Mouse (Mus musculus) forebrain, embryonic 15.5 days (tissue): Measurements from ENCODE around the gene Zc3h12b. TPM values are rescaled to one million over a fixed set of nuclear protein-coding genes. Genes with fewer than 3 reads are reported as not detected.

Experiments
- ATAC-seq: fragments of 200-750 bp; cut with Nextera tagmentation; replicated peaks from 2 replicates; pipeline ENCODE4 v1.8.0; 2017; ENCODE audit warnings: mild to moderate bottlenecking, moderate TSS enrichment, moderate library complexity
- H3K27ac ChIP-seq: fragments of 300-500 bp; sonication (generic); replicated peaks from 2 replicates; pipeline ENCODE4 v1.5.1; 2015; ENCODE audit warnings: mild to moderate bottlenecking, inconsistent platforms
- H3K27me3 ChIP-seq: fragments of 300-500 bp; sonication (generic); 2 replicates; pipeline ENCODE4 v1.6.1; 2015; ENCODE audit warnings: inconsistent platforms
- H3K36me3 ChIP-seq: fragments of 300-500 bp; sonication (generic); 2 replicates; pipeline ENCODE4 v1.6.1; 2015; ENCODE audit warnings: mild to moderate bottlenecking, inconsistent platforms
- H3K4me1 ChIP-seq: fragments of 300-500 bp; sonication (generic); 2 replicates; pipeline ENCODE4 v1.6.1; 2015; ENCODE audit warnings: inconsistent platforms
- H3K4me2 ChIP-seq: fragments of 300-500 bp; sonication (generic); replicated peaks from 2 replicates; pipeline ENCODE4 v1.6.1; 2015; ENCODE audit warnings: mild to moderate bottlenecking, inconsistent platforms
- H3K4me3 ChIP-seq: fragments of 300-500 bp; sonication (generic); 2 replicates; pipeline ENCODE4 v1.5.1; 2015; ENCODE audit warnings: mild to moderate bottlenecking, inconsistent platforms
- H3K9ac ChIP-seq: fragments of 300-500 bp; sonication (generic); replicated peaks from 2 replicates; pipeline ENCODE4 v1.6.1; 2015; ENCODE audit warnings: mild to moderate bottlenecking, inconsistent platforms
- H3K9me3 ChIP-seq: fragments of 300-500 bp; sonication (generic); 2 replicates; pipeline ENCODE4 v1.6.1; 2016; ENCODE audit warnings: inconsistent platforms
- WGBS: fragments of 180-500 bp; shearing (Covaris S2); methylation state at CpG from one replicate; pipeline ENCODE4 v1.1.7; 2015; ENCODE audit warnings: mixed read lengths; 5-methylcytosine and 5-hydroxymethylcytosine counted together
- polyA plus RNA-seq: library from polyadenylated mRNA; unstranded; fragments of >200 nt; fragmentation: Nextera tagmentation; extraction: Ambion mirVana; gene quantifications from 2 replicates; pipeline ENCODE4 v1.2.1, GENCODE M21; 2015

The Zc3h12b gene
- 2.6 and 2.7 TPM in 2 replicates for polyA plus RNA-seq

GRCm38 (mm10) chrX:95711227-95712111, at the start of gene Zc3h12b:
Zc3h12b (plus strand) TSS chrX:95711678.
- ATAC-seq = peak; percentile 100
- Histone ChIP-seq H3K4me3 (peak within 1 kb of the TSS; percentile 54), H3K9me3 (no peaks in the 10 kb centered on the region), H3K9ac (peak within 1 kb of the TSS; percentile 39), H3K27ac (peak within 1 kb of the TSS; percentile 76), H3K4me2 (peak within 1 kb of the TSS; percentile 42), H3K36me3 (no peaks in the 10 kb centered on the region), H3K4me1 (no peaks in the 10 kb centered on the region), H3K27me3 (no peaks in the 10 kb centered on the region)
- WGBS = 17% methylated on average over 44 of the region's 46 CpGs

GRCm38 (mm10) chrX:95682206-95682605, 29.3 kb upstream of the Zc3h12b start:
- WGBS = 95% methylated on average over 1 of the region's 1 CpGs
- H3K4me3 ChIP-seq = no peak overlapping the region
- no peak for ATAC-seq
- no peaks in the 10 kb centered on the region for H3K9me3 ChIP-seq
- no peak overlapping the region for H3K9ac ChIP-seq
- no peaks in the 10 kb centered on the region for H3K4me1 ChIP-seq
- H3K36me3 ChIP-seq = no peaks in the 10 kb centered on the region
- no peaks in the 10 kb centered on the region for H3K27me3 ChIP-seq
- no peak overlapping the region for H3K27ac ChIP-seq
- no peak overlapping the region for H3K4me2 ChIP-seq

DNA sequence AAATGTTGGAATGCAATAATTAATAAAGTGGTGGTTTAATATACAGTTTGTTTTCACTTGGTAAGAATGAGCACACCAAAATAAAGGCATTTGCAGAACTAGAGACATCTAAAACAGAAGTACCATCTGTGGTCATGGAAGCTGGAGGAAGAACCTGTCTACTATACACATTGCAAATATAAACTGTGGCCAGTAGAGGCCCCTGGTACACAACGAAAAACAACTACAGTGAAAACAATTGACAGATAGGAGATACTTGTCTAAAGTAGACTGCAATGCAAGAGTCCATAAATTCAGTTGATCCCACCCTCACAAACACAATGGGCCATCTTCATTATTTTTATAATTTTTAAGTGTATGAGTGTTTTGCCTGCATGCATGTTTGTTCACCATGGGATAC, 24.4 kb upstream of the Zc3h12b start:
- H3K27ac ChIP-seq = no peak overlapping the region
- no peak overlapping the region for H3K4me2 ChIP-seq
- H3K4me3 ChIP-seq = no peak overlapping the region
- H3K27me3 ChIP-seq = no peaks in the 10 kb centered on the region
- ATAC-seq = no peak
- no peaks in the 10 kb centered on the region for H3K4me1 ChIP-seq
- H3K9me3 ChIP-seq = no peaks in the 10 kb centered on the region
- 58% methylated on average over 1 of the region's 1 CpGs for WGBS
- no peaks in the 10 kb centered on the region for H3K36me3 ChIP-seq
- no peak overlapping the region for H3K9ac ChIP-seq

GRCm38 (mm10) chrX:95738253-95738652, 26.8 kb downstream of the Zc3h12b start:
- WGBS = 46% methylated on average over 2 of the region's 2 CpGs
- Histone ChIP-seq H3K27ac (no peak overlapping the region), H3K4me1 (no peaks in the 10 kb centered on the region), H3K4me3 (no peak overlapping the region), H3K4me2 (no peak overlapping the region), H3K27me3 (no peaks in the 10 kb centered on the region), H3K9me3 (no peaks in the 10 kb centered on the region), H3K36me3 (no peaks in the 10 kb centered on the region), H3K9ac (no peak overlapping the region)
- no peak for ATAC-seq

DNA sequence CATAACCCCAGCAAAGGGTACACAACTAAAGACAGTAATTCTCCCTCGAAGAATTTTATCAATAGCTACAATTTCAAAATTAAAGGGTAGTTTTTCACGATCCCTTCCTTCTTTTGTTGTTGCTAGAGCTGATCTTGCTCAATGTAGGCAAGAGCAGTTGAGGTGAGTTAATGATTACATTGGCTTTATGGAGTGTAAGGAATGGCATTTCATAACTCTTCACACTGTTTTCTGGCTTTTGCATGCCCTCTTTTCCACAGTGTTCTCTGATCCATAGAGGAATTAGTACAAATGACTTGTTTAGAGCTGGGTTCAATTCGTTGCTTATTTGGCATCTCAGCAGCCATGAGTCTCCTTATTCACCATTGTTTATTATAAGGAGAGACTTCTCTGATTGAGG, 84.4 kb downstream of the Zc3h12b start:
- Histone ChIP-seq H3K4me1 (no peaks in the 10 kb centered on the region), H3K36me3 (no peaks in the 10 kb centered on the region), H3K27ac (no peak overlapping the region), H3K4me3 (no peak overlapping the region), H3K27me3 (no peaks in the 10 kb centered on the region), H3K9me3 (no peaks in the 10 kb centered on the region), H3K9ac (no peak overlapping the region), H3K4me2 (no peak overlapping the region)
- no peak for ATAC-seq
- 87% methylated on average over 3 of the region's 3 CpGs for WGBS

- WGBS = 85% methylated on average over 1 of the region's 1 CpGs
- Histone ChIP-seq H3K27me3 (no peaks in the 10 kb centered on the region), H3K9me3 (no peaks in the 10 kb centered on the region), H3K4me2 (no peak overlapping the region), H3K4me1 (no peaks in the 10 kb centered on the region), H3K4me3 (no peak overlapping the region), H3K9ac (no peak overlapping the region), H3K27ac (no peak overlapping the region), H3K36me3 (no peaks in the 10 kb centered on the region)
- no peak for ATAC-seq
Measured at GRCm38 (mm10) chrX:95801790-95802189, 90.3 kb downstream of the Zc3h12b start.

DNA sequence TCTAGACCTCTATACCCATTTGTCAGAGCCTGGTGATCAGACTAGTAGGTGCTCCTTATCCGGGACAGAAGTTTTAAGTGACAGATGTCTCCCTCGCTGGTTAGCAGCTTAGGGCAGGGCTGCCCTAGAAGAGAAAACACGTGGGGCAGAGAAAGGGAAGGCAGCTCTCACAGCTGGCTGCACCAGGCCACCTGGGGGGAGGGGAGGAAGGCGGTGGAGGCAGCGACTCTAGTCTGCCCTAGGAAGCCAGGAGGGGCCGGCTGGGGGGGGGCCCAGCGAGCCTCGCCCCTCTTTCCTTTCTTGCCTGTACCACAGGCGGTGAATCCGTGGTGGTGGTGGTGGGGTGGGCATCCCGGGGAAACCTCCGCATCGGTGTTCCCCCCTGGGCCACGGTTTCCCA, 141.3 kb downstream of the Zc3h12b start:
- Histone ChIP-seq H3K9me3 (no peaks in the 10 kb centered on the region), H3K36me3 (no peaks in the 10 kb centered on the region), H3K9ac (no peak overlapping the region), H3K27ac (no peak overlapping the region), H3K4me2 (no peak overlapping the region), H3K4me1 (no peaks in the 10 kb centered on the region), H3K27me3 (no peaks in the 10 kb centered on the region), H3K4me3 (no peak overlapping the region)
- 72% methylated on average over 14 of the region's 14 CpGs for WGBS
- no peak for ATAC-seq

DNA sequence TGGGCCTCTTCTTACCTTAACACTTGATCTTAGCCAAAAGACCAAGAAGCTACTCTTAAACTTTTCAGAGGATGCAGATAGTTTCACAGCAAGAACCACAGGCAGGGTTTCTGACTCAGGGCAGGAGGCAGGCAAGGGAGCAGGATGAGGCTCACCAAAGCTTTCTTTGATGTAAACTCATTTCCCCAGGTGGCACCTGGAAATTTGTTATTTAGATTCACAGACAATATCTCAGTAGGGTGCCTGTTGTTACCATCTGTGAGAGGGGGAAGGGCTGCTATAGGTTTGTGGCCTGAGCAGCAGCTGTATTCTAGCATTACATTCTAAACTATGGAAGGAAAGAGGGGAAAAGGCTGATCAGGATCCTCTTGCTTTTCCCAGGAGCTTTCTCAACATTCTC, 169.6 kb downstream of the Zc3h12b start:
- H3K27me3 ChIP-seq = no peaks in the 10 kb centered on the region
- no peak overlapping the region for H3K27ac ChIP-seq

GRCm38 (mm10) chrX:95902716-95903115, 191.2 kb downstream of the Zc3h12b start:
- Histone ChIP-seq H3K4me3 (no peak overlapping the region), H3K27me3 (no peaks in the 10 kb centered on the region), H3K36me3 (no peaks in the 10 kb centered on the region), H3K4me2 (no peak overlapping the region), H3K27ac (no peak overlapping the region), H3K4me1 (no peaks in the 10 kb centered on the region), H3K9me3 (no peaks in the 10 kb centered on the region), H3K9ac (no peak overlapping the region)
- 82% methylated on average over 3 of the region's 3 CpGs for WGBS
- ATAC-seq = no peak

More for the DNA sequence above, 169.6 kb downstream of the Zc3h12b start:
- Histone ChIP-seq H3K9ac (no peak overlapping the region), H3K4me2 (no peak overlapping the region), H3K4me3 (no peak overlapping the region), H3K9me3 (no peaks in the 10 kb centered on the region), H3K4me1 (no peaks in the 10 kb centered on the region), H3K36me3 (no peaks in the 10 kb centered on the region)
- ATAC-seq = no peak

GRCm38 (mm10) chrX:95935481-95935880, 224.0 kb downstream of the Zc3h12b start:
- Histone ChIP-seq H3K9ac (no peak overlapping the region), H3K4me2 (no peak overlapping the region), H3K9me3 (no peaks in the 10 kb centered on the region), H3K27ac (no peak overlapping the region), H3K4me1 (no peaks in the 10 kb centered on the region), H3K4me3 (no peak overlapping the region), H3K27me3 (no peaks in the 10 kb centered on the region), H3K36me3 (peaks cover 13% of the 10 kb centered on the region; the same call in 1 of the 2 replicates)
- no peak for ATAC-seq
- WGBS = 94% methylated on average over 2 of the region's 2 CpGs

- H3K4me2 ChIP-seq = no peak overlapping the region
- H3K4me1 ChIP-seq = no peaks in the 10 kb centered on the region
- no peak overlapping the region for H3K9ac ChIP-seq
- no peaks in the 10 kb centered on the region for H3K27me3 ChIP-seq
- no peak overlapping the region for H3K4me3 ChIP-seq
- no peaks in the 10 kb centered on the region for H3K9me3 ChIP-seq
- H3K27ac ChIP-seq = no peak overlapping the region
- 90% methylated on average over 2 of the region's 2 CpGs for WGBS
- peaks cover 6% of the 10 kb centered on the region; the same call in 1 of the 2 replicates for H3K36me3 ChIP-seq
- ATAC-seq = no peak
Measured at GRCm38 (mm10) chrX:95945496-95945895, 234.0 kb downstream of the Zc3h12b start.

DNA sequence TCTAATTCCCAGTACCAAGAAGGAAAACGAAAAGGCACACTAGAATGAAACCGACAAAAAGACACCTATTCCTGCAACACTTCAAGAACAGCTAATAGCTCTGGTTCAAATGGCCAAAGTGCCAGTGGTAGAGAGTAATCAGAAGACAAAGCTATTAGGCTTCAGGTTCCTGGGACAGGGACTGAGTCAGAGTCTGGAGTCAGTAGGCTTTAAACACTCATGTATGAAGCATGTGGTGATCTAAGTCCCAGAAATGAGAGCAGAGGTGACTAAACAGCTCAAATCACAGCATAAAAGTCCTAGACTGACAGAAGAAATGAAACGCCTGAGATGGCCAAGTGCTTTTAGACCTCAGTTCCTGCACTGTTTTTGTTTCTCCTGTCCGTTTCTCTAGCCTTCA, 236.7 kb downstream of the Zc3h12b start:
- 90% methylated on average over 4 of the region's 4 CpGs for WGBS
- H3K36me3 ChIP-seq = no peaks in the 10 kb centered on the region; the same call in 1 of the 2 replicates
- H3K27me3 ChIP-seq = no peaks in the 10 kb centered on the region
- H3K4me1 ChIP-seq = no peaks in the 10 kb centered on the region
- H3K4me3 ChIP-seq = no peak overlapping the region
- H3K9ac ChIP-seq = no peak overlapping the region
- H3K27ac ChIP-seq = no peak overlapping the region
- H3K4me2 ChIP-seq = no peak overlapping the region
- ATAC-seq = no peak
- H3K9me3 ChIP-seq = no peaks in the 10 kb centered on the region

DNA sequence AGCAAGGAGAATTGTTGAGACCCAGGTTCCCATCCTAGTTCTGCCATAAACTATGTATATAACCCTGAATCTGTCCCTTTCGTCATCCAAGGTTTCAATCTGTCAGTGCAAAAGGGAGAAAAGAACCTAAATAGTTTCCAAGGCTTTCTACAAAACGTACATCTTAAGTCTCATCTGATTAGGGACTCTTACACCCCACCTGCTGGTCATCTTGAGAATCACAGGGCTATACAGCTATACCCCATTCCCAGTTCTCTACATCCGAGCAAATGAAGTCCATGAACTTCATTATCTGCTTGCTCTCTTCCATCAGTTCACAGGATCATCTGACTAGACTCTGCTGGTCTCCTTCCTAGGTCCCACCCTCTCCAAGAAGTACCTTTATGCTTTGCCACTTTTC, 239.3 kb downstream of the Zc3h12b start:
- no peaks in the 10 kb centered on the region for H3K36me3 ChIP-seq
- WGBS = 35% methylated on average over 3 of the region's 3 CpGs
- no peak overlapping the region for H3K4me2 ChIP-seq
- no peak for ATAC-seq
- peaks cover 4% of the 10 kb centered on the region for H3K4me1 ChIP-seq
- H3K27me3 ChIP-seq = no peaks in the 10 kb centered on the region
- H3K4me3 ChIP-seq = no peak overlapping the region
- no peaks in the 10 kb centered on the region for H3K9me3 ChIP-seq
- no peak overlapping the region for H3K27ac ChIP-seq
- no peak overlapping the region for H3K9ac ChIP-seq
